Mouse (Mus musculus) splenic B cell, adult 2 months (primary cell): ENCODE measurements at regions not wholly inside any gene's neighbourhood (a gene's known extent, or its start where the extent isn't known, plus 50 kb on each side); places are given as distances from the start of the nearest gene placed in this dataset.

ENCODE experiments used
- DNase-seq: peaks from one replicate; pipeline ENCODE4 v3.0.0-alpha.2; 2011; ENCODE audit warnings: low read depth, low spot score
- H3K27me3 ChIP-seq: 2 replicates; pipeline ENCODE4 v1.6.1; 2012; ENCODE audit warnings: mild to moderate bottlenecking, low read length, moderate library complexity, mixed read lengths; ENCODE audit not compliant: control insufficient read depth, poor library complexity, insufficient read depth, severe bottlenecking
- H3K36me3 ChIP-seq: 2 replicates; pipeline ENCODE4 v1.6.1; 2012; ENCODE audit warnings: mild to moderate bottlenecking, low read length, moderate library complexity, mixed read lengths; ENCODE audit not compliant: control insufficient read depth, poor library complexity, insufficient read depth, severe bottlenecking

- Histone ChIP-seq H3K36me3 (no peaks in the 10 kb centered on the region), H3K27me3 (no peaks in the 10 kb centered on the region; the same call in 1 of the 2 replicates)
- DNase-seq: no peak
These were observed 70.4 kb upstream of the Mbip start for GRCm38 (mm10) chr12:56416106-56416505.

- DNase-seq: no peak
- Histone ChIP-seq H3K36me3 (no peaks in the 10 kb centered on the region), H3K27me3 (no peaks in the 10 kb centered on the region; the same call in 1 of the 2 replicates)
These were observed 69.4 kb upstream of the Mbip start for GRCm38 (mm10) chr12:56414861-56415765.

GRCm38 (mm10) chr12:56405658-56406057, 60.0 kb upstream of the Mbip start:
- peak; percentile 2 for DNase-seq
- Histone ChIP-seq H3K27me3 (no peaks in the 10 kb centered on the region), H3K36me3 (no peaks in the 10 kb centered on the region)

- H3K27me3 ChIP-seq: no peaks in the 10 kb centered on the region
- no peaks in the 10 kb centered on the region for H3K36me3 ChIP-seq
- peak; percentile 81 for DNase-seq
These were observed 59.1 kb upstream of the Mbip start for GRCm38 (mm10) chr12:56404833-56405232.

- H3K27me3 ChIP-seq: no peaks in the 10 kb centered on the region
- no peaks in the 10 kb centered on the region for H3K36me3 ChIP-seq
- DNase-seq: peak; percentile 20
These were observed 58.6 kb upstream of the Mbip start for GRCm38 (mm10) chr12:56404262-56404661.

- Histone ChIP-seq H3K27me3 (no peaks in the 10 kb centered on the region), H3K36me3 (no peaks in the 10 kb centered on the region)
- DNase-seq: peak; percentile 49
These were observed 57.9 kb upstream of the Mbip start for GRCm38 (mm10) chr12:56403626-56404025.

GRCm38 (mm10) chr12:56402844-56403243, 57.1 kb upstream of the Mbip start:
- DNase-seq: peak; percentile 81
- no peaks in the 10 kb centered on the region for H3K36me3 ChIP-seq
- H3K27me3 ChIP-seq: no peaks in the 10 kb centered on the region

GRCm38 (mm10) chr12:56402137-56402536, 56.4 kb upstream of the Mbip start:
- Histone ChIP-seq H3K36me3 (no peaks in the 10 kb centered on the region), H3K27me3 (no peaks in the 10 kb centered on the region)
- no peak for DNase-seq
